Mouse (Mus musculus) cortical plate, adult 2 months (tissue): ENCODE measurements around the gene Pde2a.

Experiments
- CTCF ChIP-seq: fragments of 200-500 bp; IDR thresholded peaks from 2 replicates; pipeline ENCODE4 v1.5.1; 2011; ENCODE audit warnings: mild to moderate bottlenecking, control low read depth, low read length; ENCODE audit not compliant: insufficient read depth; ENCODE audit errors: extremely low read depth
- POLR2A ChIP-seq: fragments of 200-500 bp; IDR thresholded peaks from 2 replicates; pipeline ENCODE4 v1.6.1; 2011; ENCODE audit warnings: mild to moderate bottlenecking, low read length, control low read depth; ENCODE audit not compliant: insufficient read depth; ENCODE audit errors: extremely low read depth

GRCm38 (mm10) chr7:101378285-101378684 is 43.2 kb upstream of the Pde2a start:
- TF ChIP-seq CTCF: no peak
- no peak for TF ChIP-seq POLR2A
